Mouse (Mus musculus): Measurements from ENCODE around the gene Spice1.

The Spice1 gene

GRCm38 (mm10) chr16:44347071-44347901, at the start of gene Spice1:
Gene Spice1 (plus strand): TSS chr16:44347121.
- DNase-seq (ENCODE audit: low spot score) = peak; percentile 95

GRCm38 (mm10) chr16:44299438-44300093, 47.4 kb upstream of the Spice1 start:
- peak; percentile 36 for DNase-seq (ENCODE audit: low spot score)

GRCm38 (mm10) chr16:44302126-44302892, 44.6 kb upstream of the Spice1 start:
- no peak for DNase-seq (ENCODE audit: low spot score)

- no peak for DNase-seq (ENCODE audit: low spot score)
Measured at GRCm38 (mm10) chr16:44303822-44304221, 43.1 kb upstream of the Spice1 start.

GRCm38 (mm10) chr16:44305606-44306005, 41.3 kb upstream of the Spice1 start:
- DNase-seq (ENCODE audit: low spot score) = no peak

GRCm38 (mm10) chr16:44313422-44313821, 33.5 kb upstream of the Spice1 start:
- DNase-seq (ENCODE audit: low spot score) = no peak

GRCm38 (mm10) chr16:44316350-44316749, 30.6 kb upstream of the Spice1 start:
- no peak for DNase-seq (ENCODE audit: low spot score)

- DNase-seq (ENCODE audit: low spot score) = no peak
Measured at GRCm38 (mm10) chr16:44320232-44320631, 26.7 kb upstream of the Spice1 start.

GRCm38 (mm10) chr16:44328644-44329043, 18.3 kb upstream of the Spice1 start:
- DNase-seq (ENCODE audit: low spot score) = no peak

- DNase-seq (ENCODE audit: low spot score) = no peak
Measured at GRCm38 (mm10) chr16:44330657-44331056, 16.3 kb upstream of the Spice1 start.

- DNase-seq (ENCODE audit: low spot score) = peak; percentile 26
Measured at GRCm38 (mm10) chr16:44331154-44331553, 15.8 kb upstream of the Spice1 start.

GRCm38 (mm10) chr16:44331671-44331994, 15.3 kb upstream of the Spice1 start:
- no peak for DNase-seq (ENCODE audit: low spot score)

GRCm38 (mm10) chr16:44331995-44332860, 14.7 kb upstream of the Spice1 start:
- peak; percentile 42 for DNase-seq (ENCODE audit: low spot score)

- DNase-seq (ENCODE audit: low spot score) = peak; percentile 25
Measured at GRCm38 (mm10) chr16:44332861-44333284, 14.0 kb upstream of the Spice1 start, which contains the start of gene Sidt1. Gene Sidt1 (minus strand): TSS chr16:44333196.

- DNase-seq (ENCODE audit: low spot score) = no peak
Measured at GRCm38 (mm10) chr16:44337541-44337940, 9.4 kb upstream of the Spice1 start.

GRCm38 (mm10) chr16:44349801-44350397, 3.0 kb downstream of the Spice1 start:
- no peak for DNase-seq (ENCODE audit: low spot score)

- no peak for DNase-seq (ENCODE audit: low spot score)
Measured at GRCm38 (mm10) chr16:44356291-44356690, 9.4 kb downstream of the Spice1 start.

- peak; percentile 33 for DNase-seq (ENCODE audit: low spot score)
Measured at GRCm38 (mm10) chr16:44357571-44358268, 10.8 kb downstream of the Spice1 start.

- DNase-seq (ENCODE audit: low spot score) = peak; percentile 32
Measured at GRCm38 (mm10) chr16:44361921-44362890, 15.3 kb downstream of the Spice1 start.
